Mouse (Mus musculus): Measurements from ENCODE around the gene Snrpd2.

- no peak for TF ChIP-seq REST (IDR thresholded peaks at IDR 0.05; ENCODE audit: insufficient read depth, insufficient read length)
- no peak for TF ChIP-seq POLR2A (IDR thresholded peaks at IDR 0.05; ENCODE audit: insufficient read length, low read depth)
- no peak for TF ChIP-seq MAX (IDR thresholded peaks at IDR 0.05; ENCODE audit: low read depth)
- TF ChIP-seq CEBPB (IDR thresholded peaks at IDR 0.05; ENCODE audit: insufficient read depth, poor library complexity, severe bottlenecking): no peak
- TF ChIP-seq MYOG (IDR thresholded peaks at IDR 0.05; ENCODE audit: control insufficient read depth in 1 of 3, insufficient read depth in 1 of 3, insufficient read length in 2 of 3, low read depth in 2 of 3): no peak
- TF ChIP-seq USF1 (IDR thresholded peaks at IDR 0.05; ENCODE audit: low read depth): no peak
Measured at GRCm38 (mm10) chr7:19136168-19136567, 13.4 kb upstream of the Snrpd2 start.

Measured in myocyte (in vitro differentiated cells).